Mouse (Mus musculus) MN1 (cell line): ENCODE measurements at regions not wholly inside any gene's neighbourhood (a gene's known extent, or its start where the extent isn't known, plus 50 kb on each side); places are given as distances from the start of the nearest gene placed in this dataset.

Experiments
- DNase-seq: peaks from one replicate; pipeline ENCODE4 v3.0.0-alpha.2; 2016; ENCODE audit warnings: low spot score

GRCm38 (mm10) chr11:19227716-19228115, 208.9 kb upstream of the Meis1 start:
- DNase-seq = no peak

DNA sequence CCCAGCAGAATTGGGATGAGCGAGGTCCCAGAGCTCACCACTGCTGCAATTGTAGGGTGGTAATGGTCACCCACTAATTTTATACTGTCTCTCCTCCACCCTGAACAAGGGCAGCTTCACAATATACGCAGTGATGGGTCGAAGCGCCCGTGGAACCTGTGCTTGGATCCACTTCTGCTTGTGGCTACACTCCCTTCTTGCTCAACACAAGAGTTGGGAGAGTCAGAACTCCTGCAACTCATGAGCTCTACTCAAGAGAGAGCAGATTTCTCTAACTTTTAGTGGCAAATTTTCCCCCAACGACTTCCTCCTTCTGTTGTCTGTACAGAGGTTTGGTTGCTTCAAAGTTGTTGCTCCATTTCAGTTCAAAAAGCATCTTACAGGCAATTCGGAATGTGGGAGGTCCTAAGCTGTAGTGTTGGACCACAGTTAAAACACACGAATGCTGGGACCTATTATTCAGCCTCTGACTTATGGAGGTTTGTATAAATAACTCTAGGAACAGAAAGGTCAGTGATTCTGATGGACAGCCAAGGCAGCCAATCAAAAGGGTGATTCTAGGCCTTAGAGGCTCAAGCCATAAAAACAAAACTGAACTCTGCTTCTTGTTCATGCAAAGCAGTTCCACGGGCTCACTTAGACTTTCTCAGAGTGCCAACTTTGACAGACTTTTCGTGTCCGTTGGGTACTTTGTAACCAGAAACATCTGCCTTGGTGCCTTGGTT, 227.8 kb upstream of the Meis1 start:
- DNase-seq = no peak

GRCm38 (mm10) chr11:19253605-19254004, 234.8 kb upstream of the Meis1 start:
- DNase-seq = no peak

DNA sequence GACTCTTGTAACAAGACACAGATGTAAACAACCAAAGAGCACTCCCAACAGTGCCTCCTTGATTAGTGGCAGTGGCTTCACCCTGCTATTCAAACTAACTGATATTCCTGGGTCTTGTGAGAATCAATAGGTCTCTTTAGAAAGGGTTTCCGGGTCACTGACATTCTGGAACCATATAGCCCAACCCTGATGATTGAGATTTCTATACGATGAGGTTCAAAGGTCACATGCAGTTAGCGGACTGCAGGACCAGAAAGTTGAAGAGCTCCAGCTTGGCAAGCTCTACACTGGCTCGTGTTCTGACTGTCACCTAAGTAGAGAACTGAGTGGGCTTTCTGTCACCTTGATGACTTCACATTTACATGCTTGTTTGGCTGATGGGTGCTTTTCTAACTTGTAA, 235.4 kb upstream of the Meis1 start:
- DNase-seq = no peak

- DNase-seq = no peak
Measured at GRCm38 (mm10) chr11:19257549-19257948, 238.8 kb upstream of the Meis1 start.

DNA sequence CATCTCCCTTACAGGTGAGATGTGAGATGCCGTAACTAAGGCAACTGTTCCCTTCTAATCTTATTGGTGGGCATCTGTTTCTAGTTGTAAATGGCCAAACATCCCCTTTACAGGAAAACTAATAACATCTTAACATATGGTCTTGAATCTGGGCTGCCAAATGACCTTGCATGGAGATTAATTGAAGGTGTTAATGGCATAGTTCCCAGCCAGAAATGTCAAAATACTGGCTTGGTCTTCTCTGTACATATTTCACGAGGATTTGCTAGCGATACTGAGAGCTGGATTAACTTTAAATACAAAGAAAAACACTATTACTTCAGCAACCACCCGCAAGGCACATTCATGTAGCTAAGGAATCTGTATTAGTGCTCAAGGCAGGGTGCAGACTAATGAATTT, 244.0 kb upstream of the Meis1 start:
- DNase-seq = no peak

- no peak for DNase-seq
Measured at GRCm38 (mm10) chr11:19264798-19265671, 246.2 kb upstream of the Meis1 start.

GRCm38 (mm10) chr11:19265672-19265972, 246.8 kb upstream of the Meis1 start:
- DNase-seq = no peak

GRCm38 (mm10) chr11:19290971-19291370, 272.2 kb upstream of the Meis1 start:
- no peak for DNase-seq

DNA sequence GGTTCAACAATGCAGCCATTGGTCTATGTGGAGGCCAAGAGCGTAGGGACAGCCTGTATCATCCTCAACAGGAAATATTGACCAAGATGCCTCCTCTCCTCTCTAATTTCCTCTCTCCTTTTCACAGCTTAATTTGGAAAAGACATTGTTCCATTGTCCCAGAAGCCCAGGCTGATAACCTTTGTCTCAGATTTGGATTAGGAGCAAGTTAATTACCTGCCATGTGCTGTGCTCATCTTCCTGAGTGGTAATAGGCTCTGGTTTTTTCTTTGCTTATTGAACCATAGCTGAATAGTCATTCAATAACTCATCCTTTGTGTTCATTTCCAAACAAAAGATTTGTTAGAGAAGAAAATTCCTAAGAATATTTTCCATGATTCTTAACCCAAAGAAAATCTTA, 280.6 kb upstream of the Meis1 start:
- DNase-seq = no peak

DNA sequence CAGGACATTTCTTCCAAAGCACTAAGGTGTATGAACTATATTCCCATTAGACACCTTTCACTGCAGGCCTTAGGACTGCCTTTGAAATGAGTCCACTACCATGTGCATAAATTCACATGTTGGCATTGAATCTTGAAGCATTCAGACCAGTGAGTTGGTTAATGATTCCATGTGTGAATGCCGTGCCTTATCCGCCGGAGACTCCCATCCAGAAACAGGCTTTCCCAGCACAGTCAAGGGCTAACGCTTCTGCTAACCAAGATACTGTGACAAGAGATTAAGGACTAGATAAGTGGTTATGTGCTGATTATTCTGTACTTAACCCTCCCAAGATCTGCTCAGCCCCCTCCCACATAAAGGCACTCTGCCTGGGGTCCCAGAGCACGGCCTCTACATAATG, 287.9 kb upstream of the Meis1 start:
- no peak for DNase-seq

- no peak for DNase-seq
Measured at GRCm38 (mm10) chr11:19330685-19331239, 312.0 kb upstream of the Meis1 start.

DNA sequence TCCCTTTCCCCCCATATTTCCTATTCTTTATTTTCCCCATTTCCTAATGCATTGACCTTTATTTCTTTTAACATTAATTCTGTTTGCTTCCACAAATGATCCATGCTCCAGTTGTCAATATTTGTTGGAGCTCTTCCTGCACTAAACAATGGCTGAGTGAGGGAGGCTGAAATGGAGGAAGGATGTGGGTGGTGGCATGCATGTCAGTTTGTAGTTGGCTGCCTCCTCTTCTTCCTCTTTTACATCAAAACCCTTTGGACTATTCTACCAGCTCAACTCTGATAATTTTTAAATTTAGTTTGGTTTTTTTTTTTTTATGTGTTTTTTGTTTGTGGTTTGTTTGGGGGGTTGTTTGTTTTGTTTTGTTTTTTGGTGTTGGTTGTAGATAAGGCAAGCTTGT, 313.5 kb upstream of the Meis1 start:
- DNase-seq = no peak

- no peak for DNase-seq
Measured at GRCm38 (mm10) chr11:19332727-19333126, 313.9 kb upstream of the Meis1 start.

DNA sequence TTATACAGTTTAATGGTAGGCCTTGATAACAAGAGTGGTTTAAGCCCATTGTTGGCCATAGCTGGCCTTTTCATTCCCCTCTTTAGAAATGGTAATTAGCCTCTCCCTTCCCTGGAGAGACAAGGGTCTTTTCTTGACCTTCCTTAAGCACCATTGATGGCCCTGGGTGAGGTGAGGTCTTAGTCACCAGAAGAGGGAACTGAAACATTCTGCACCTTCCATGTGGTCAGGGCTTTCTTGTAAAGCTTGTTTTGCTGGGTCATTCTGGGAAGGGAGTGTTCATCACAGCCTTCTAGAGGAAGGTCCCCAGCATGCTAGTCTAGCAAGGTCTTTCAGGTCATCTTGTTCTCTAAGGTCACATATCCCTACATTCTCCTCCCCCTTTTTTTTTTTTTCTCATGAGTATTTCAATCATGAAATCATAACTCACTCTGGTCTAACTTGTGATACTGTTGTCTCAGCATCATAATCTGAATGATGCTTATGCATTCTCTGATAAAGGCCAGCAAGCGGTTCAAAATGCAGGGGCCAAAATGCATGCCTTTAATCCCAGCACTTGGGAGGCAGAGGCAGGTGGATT, 315.2 kb upstream of the Meis1 start:
- DNase-seq = no peak

- no peak for DNase-seq
Measured at GRCm38 (mm10) chr11:19335384-19335783, 316.6 kb upstream of the Meis1 start.

- no peak for DNase-seq
Measured at GRCm38 (mm10) chr11:19339721-19340317, 321.0 kb upstream of the Meis1 start.

DNA sequence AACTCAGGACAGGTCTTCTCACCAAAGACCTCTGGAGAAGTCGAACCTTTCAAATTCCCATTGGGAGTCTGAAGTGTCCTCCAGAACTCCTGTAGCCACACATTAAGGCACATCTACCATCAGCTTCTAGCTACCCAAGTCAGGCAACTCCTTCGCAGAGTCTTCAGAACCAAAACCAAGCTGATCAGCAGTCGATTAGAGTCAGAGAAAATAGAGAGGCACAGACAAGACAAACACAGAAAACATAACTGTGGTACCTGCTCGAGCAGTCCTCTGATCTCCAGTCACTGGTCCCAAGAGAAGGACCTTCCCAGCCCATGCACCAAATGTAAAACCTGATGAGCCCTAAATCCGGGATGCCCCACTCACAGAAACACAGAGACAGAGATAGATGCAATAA, 322.1 kb upstream of the Meis1 start:
- no peak for DNase-seq

- DNase-seq = no peak
Measured at GRCm38 (mm10) chr11:19341379-19341778, 322.6 kb upstream of the Meis1 start.

DNA sequence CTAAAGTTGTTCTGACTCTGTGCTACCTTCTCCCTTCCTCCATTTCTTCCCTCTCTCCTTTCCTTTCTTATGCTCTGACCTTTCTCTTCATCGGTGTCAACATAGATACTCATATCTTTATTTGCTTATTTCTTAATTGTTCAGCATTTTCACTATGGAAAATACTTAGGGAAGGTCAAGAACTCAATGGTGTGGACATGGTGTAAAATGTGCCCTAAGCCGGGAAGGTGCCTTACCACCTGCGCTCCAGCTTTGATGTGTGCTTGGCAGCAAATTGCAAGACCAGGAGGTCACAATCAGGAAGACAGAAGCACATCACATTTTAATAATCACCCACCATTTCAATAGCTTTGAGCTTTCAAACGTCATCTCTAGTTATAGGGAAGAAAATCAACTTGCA, 324.0 kb upstream of the Meis1 start:
- DNase-seq = no peak

DNA sequence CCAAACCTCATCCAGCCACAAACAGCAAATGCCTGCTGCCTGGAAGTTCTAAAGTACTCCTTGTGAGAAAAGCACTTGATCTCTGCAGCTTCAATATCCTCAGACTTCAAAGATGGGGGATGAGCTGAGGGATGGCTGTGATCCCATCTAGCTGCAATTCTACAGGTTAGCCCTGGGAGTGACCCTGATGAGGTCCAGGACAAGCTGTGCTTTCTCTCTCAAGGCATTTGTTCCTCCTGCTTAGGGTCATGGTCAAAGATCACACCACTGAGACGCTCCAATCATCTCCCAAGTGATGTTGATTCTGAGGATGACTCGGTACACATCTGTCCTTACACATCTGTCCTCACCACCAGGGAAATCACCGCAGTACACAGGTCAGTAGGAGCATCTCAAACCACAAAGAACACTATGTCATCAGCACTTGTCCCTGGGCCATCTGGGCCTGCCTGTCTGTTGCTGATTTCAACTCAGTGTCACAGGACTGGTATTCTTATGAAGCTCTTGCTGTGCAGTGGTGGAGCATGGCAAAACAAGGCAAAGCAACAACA, 327.6 kb upstream of the Meis1 start:
- no peak for DNase-seq
